Mouse (Mus musculus) olfactory bulb, adult 2 months (tissue): ENCODE results near the gene Bdnf.

Source experiments
- CTCF ChIP-seq: fragments of 200-500 bp; IDR thresholded peaks from 2 replicates; pipeline ENCODE4 v1.5.1; 2012; ENCODE audit warnings: low read depth, mild to moderate bottlenecking, low read length, moderate library complexity; ENCODE audit not compliant: insufficient read depth
- POLR2A ChIP-seq: fragments of 200-500 bp; IDR thresholded peaks from 2 replicates; pipeline ENCODE4 v1.6.1; 2012; ENCODE audit warnings: mild to moderate bottlenecking, low read depth, low read length, moderate library complexity; ENCODE audit not compliant: insufficient read depth

GRCm38 (mm10) chr2:109756305-109756704 is 81.8 kb downstream of the Bdnf start:
- TF ChIP-seq CTCF (no peak), POLR2A (no peak)
